ENCODE assay signal across 19 mouse cellular contexts in genomic region chr13:26699062-26699684, GRCm38 (mm10).
DNase-seq lines count a peak whose midpoint lies in the region; ATAC-seq lines count a peak whose summit lies in the region.
"Had no signal": no experiment of that assay in that cellular context is flagged by ENCODE, and none has a peak within 500 bp of the region (broad histone marks: within the 10 kb centered on the region; RNA-seq: fewer than 3 reads in every experiment).

No protein-coding gene starts in this region.

- H3K27me3 ChIP-seq in forebrain, embryonic 11.5 days (ENCODE audit: control insufficient read depth, insufficient read depth, low read length) = no peaks in the 10 kb centered on the region
- H3K27me3 ChIP-seq in forebrain, embryonic 10.5 days (ENCODE audit: poor library complexity, severe bottlenecking) = no peaks in the 10 kb centered on the region
- no peaks in the 10 kb centered on the region for H3K27me3 ChIP-seq in hindbrain, embryonic 13.5 days
- H3K27me3 ChIP-seq in midbrain, embryonic 14.5 days (ENCODE audit: control insufficient read depth, insufficient read depth, low read length) = no peaks in the 10 kb centered on the region
- H3K27me3 ChIP-seq in intestine, embryonic 16.5 days (replicated peaks; ENCODE audit: control insufficient read depth, insufficient read depth, low read length) = no peaks in the 10 kb centered on the region
- H3K27me3 ChIP-seq: heart, embryonic 15.5 days; limb, embryonic 13.5 days had no signal

- no peak for DNase-seq in forebrain, embryonic 11.5 days (ENCODE audit: low spot score)
- no peak for DNase-seq in forebrain, embryonic 10.5 days (ENCODE audit: extremely low spot score, low spot score)
- peak; percentile 27 for DNase-seq in embryo, embryonic 11 days
- DNase-seq in midbrain, embryonic 14.5 days = peak; percentile 30
- no peak for DNase-seq in left cerebral cortex, adult 9 months (ENCODE audit: low spot score in 2 of 2)
- DNase-seq in MN1 (ENCODE audit: low spot score) = no peak
- DNase-seq: adrenal gland, adult 8-10 months; cerebellum, adult 11-12 months; kidney, adult 18-20 months; kidney, postnatal 10 days; lung, postnatal 10 days; spleen, adult 18-20 months; thymus, adult 18-20 months had no signal

- no peaks in the 10 kb centered on the region for H3K36me3 ChIP-seq in forebrain, embryonic 11.5 days (ENCODE audit: control insufficient read depth, insufficient read depth, low read length)
- no peaks in the 10 kb centered on the region for H3K36me3 ChIP-seq in forebrain, embryonic 10.5 days (replicated peaks)
- no peaks in the 10 kb centered on the region for H3K36me3 ChIP-seq in hindbrain, embryonic 13.5 days
- no peaks in the 10 kb centered on the region for H3K36me3 ChIP-seq in midbrain, embryonic 14.5 days (ENCODE audit: control insufficient read depth, insufficient read depth, low read length)
- H3K36me3 ChIP-seq in intestine, embryonic 16.5 days (ENCODE audit: control insufficient read depth, insufficient read depth, low read length) = no peaks in the 10 kb centered on the region
- H3K36me3 ChIP-seq: heart, embryonic 15.5 days; limb, embryonic 13.5 days had no signal

- WGBS in forebrain, embryonic 11.5 days = 22% methylated on average over 4 of the region's 4 CpGs
- WGBS in forebrain, embryonic 10.5 days = 30% methylated on average over 4 of the region's 4 CpGs
- WGBS in hindbrain, embryonic 13.5 days = 17% methylated on average over 4 of the region's 4 CpGs
- 6% methylated on average over 4 of the region's 4 CpGs for WGBS in midbrain, embryonic 14.5 days
- 72% methylated on average over 4 of the region's 4 CpGs for WGBS in intestine, embryonic 16.5 days

- H3K4me3 ChIP-seq in forebrain, embryonic 11.5 days (ENCODE audit: low read depth, low read length) = no peak overlapping the region
- H3K4me3 ChIP-seq in forebrain, embryonic 10.5 days = no peak overlapping the region
- H3K4me3 ChIP-seq in hindbrain, embryonic 13.5 days = no peak overlapping the region
- no peak overlapping the region for H3K4me3 ChIP-seq in midbrain, embryonic 14.5 days (replicated peaks; ENCODE audit: low read depth, low read length)
- no peak overlapping the region for H3K4me3 ChIP-seq in intestine, embryonic 16.5 days (ENCODE audit: low read length)
- H3K4me3 ChIP-seq: heart, embryonic 15.5 days; layer of hippocampus, adult 2 months; limb, embryonic 13.5 days had no signal

- no peak overlapping the region for H3K9ac ChIP-seq in forebrain, embryonic 11.5 days (ENCODE audit: low read length)
- no peak overlapping the region for H3K9ac ChIP-seq in hindbrain, embryonic 13.5 days
- H3K9ac ChIP-seq in midbrain, embryonic 14.5 days (replicated peaks; ENCODE audit: low read length) = no peak overlapping the region
- H3K9ac ChIP-seq in intestine, embryonic 16.5 days (ENCODE audit: low read depth, low read length) = no peak overlapping the region
- H3K9ac ChIP-seq: heart, embryonic 15.5 days; limb, embryonic 13.5 days; liver, embryonic 14.5 days had no signal

- 0 out of 2 replicates have a peak, but pooled peaks have one; percentile 10 for ATAC-seq in forebrain, embryonic 11.5 days (replicated peaks; ENCODE audit: low FRiP score)
- peak; percentile 39; the same call in 1 of the 2 replicates for ATAC-seq in hindbrain, embryonic 13.5 days (ENCODE audit: low FRiP score)
- ATAC-seq in midbrain, embryonic 14.5 days (ENCODE audit: low FRiP score, low TSS enrichment) = no peak
- ATAC-seq in intestine, embryonic 16.5 days = no peak

- no peaks in the 10 kb centered on the region for H3K4me1 ChIP-seq in forebrain, embryonic 11.5 days (replicated peaks; ENCODE audit: control insufficient read depth, insufficient read depth, low read length)
- H3K4me1 ChIP-seq in forebrain, embryonic 10.5 days = peaks cover 9% of the 10 kb centered on the region; the same call in 1 of the 2 replicates
- H3K4me1 ChIP-seq in hindbrain, embryonic 13.5 days (replicated peaks) = no peaks in the 10 kb centered on the region; the same call in 1 of the 2 replicates
- no peaks in the 10 kb centered on the region for H3K4me1 ChIP-seq in midbrain, embryonic 14.5 days (ENCODE audit: control insufficient read depth, insufficient read depth, low read length)
- H3K4me1 ChIP-seq in intestine, embryonic 16.5 days (ENCODE audit: control insufficient read depth, insufficient read depth, low read length) = no peaks in the 10 kb centered on the region
- H3K4me1 ChIP-seq: heart, embryonic 15.5 days; limb, embryonic 13.5 days had no signal

- H3K27ac ChIP-seq in forebrain, embryonic 11.5 days (ENCODE audit: low read depth, low read length) = no peak overlapping the region
- H3K27ac ChIP-seq in forebrain, embryonic 10.5 days = no peak overlapping the region
- H3K27ac ChIP-seq in hindbrain, embryonic 13.5 days = no peak overlapping the region
- H3K27ac ChIP-seq in midbrain, embryonic 14.5 days (replicated peaks; ENCODE audit: low read depth, low read length) = no peak overlapping the region
- no peak overlapping the region for H3K27ac ChIP-seq in intestine, embryonic 16.5 days (ENCODE audit: low read length)
- H3K27ac ChIP-seq: heart, embryonic 15.5 days; layer of hippocampus, adult 2 months; limb, embryonic 13.5 days; liver, embryonic 14.5 days had no signal

- no peaks in the 10 kb centered on the region for H3K9me3 ChIP-seq in forebrain, embryonic 11.5 days (ENCODE audit: control insufficient read depth, low read length)
- no peaks in the 10 kb centered on the region for H3K9me3 ChIP-seq in forebrain, embryonic 10.5 days
- no peaks in the 10 kb centered on the region for H3K9me3 ChIP-seq in hindbrain, embryonic 13.5 days
- H3K9me3 ChIP-seq in midbrain, embryonic 14.5 days (ENCODE audit: control insufficient read depth, low read length) = no peaks in the 10 kb centered on the region; the same call in 1 of the 2 replicates
- no peaks in the 10 kb centered on the region for H3K9me3 ChIP-seq in intestine, embryonic 16.5 days (ENCODE audit: control insufficient read depth, low read length)
- H3K9me3 ChIP-seq: heart, embryonic 15.5 days; limb, embryonic 13.5 days had no signal

- no peak overlapping the region for H3K4me2 ChIP-seq in forebrain, embryonic 11.5 days (ENCODE audit: low read depth, low read length, severe bottlenecking)
- no peak overlapping the region for H3K4me2 ChIP-seq in hindbrain, embryonic 13.5 days
- H3K4me2 ChIP-seq in midbrain, embryonic 14.5 days (ENCODE audit: low read length) = no peak overlapping the region
- no peak overlapping the region for H3K4me2 ChIP-seq in intestine, embryonic 16.5 days (ENCODE audit: low read depth, low read length)
- H3K4me2 ChIP-seq: heart, embryonic 15.5 days; limb, embryonic 13.5 days had no signal

Comparison
In these comparisons a context has a peak if more than half of its experiments do, and no peak if none do; other contexts are left out.
1. ATAC-seq: peak in forebrain, embryonic 11.5 days (single experiment) and hindbrain, embryonic 13.5 days (single experiment); none in midbrain, embryonic 14.5 days (single experiment) and intestine, embryonic 16.5 days (single experiment).
2. DNase-seq: peak in embryo, embryonic 11 days (single experiment) and midbrain, embryonic 14.5 days (single experiment); none in forebrain, embryonic 11.5 days (single experiment), forebrain, embryonic 10.5 days (single experiment), left cerebral cortex, adult 9 months (0 of 2) and MN1 (single experiment).